Mouse (Mus musculus) embryonic facial prominence, embryonic 15.5 days (tissue): ENCODE data around the gene Lrrk1. TPM values are rescaled to one million over a fixed set of nuclear protein-coding genes. Genes with fewer than 3 reads are reported as not detected.

Experiments
- ATAC-seq: fragments of 200-750 bp; cut with Nextera tagmentation; 2 replicates; pipeline ENCODE4 v1.8.0; 2017; ENCODE audit warnings: low read depth, moderate TSS enrichment; ENCODE audit not compliant: insufficient number of reproducible peaks, low FRiP score, low TSS enrichment
- H3K27ac ChIP-seq: fragments of 300-500 bp; sonication (generic); replicated peaks from 2 replicates; pipeline ENCODE4 v1.5.1; 2015; ENCODE audit warnings: mild to moderate bottlenecking, inconsistent platforms
- H3K27me3 ChIP-seq: fragments of 300-500 bp; sonication (generic); 2 replicates; pipeline ENCODE4 v1.6.1; 2015; ENCODE audit warnings: inconsistent platforms
- H3K36me3 ChIP-seq: fragments of 300-500 bp; sonication (generic); 2 replicates; pipeline ENCODE4 v1.6.1; 2015; ENCODE audit warnings: mild to moderate bottlenecking, inconsistent platforms
- H3K4me1 ChIP-seq: fragments of 300-500 bp; sonication (generic); 2 replicates; pipeline ENCODE4 v1.6.1; 2015; ENCODE audit warnings: inconsistent platforms
- H3K4me2 ChIP-seq: fragments of 300-500 bp; sonication (generic); replicated peaks from 2 replicates; pipeline ENCODE4 v1.6.1; 2015; ENCODE audit warnings: mild to moderate bottlenecking, inconsistent platforms
- H3K4me3 ChIP-seq: fragments of 300-500 bp; sonication (generic); replicated peaks from 2 replicates; pipeline ENCODE4 v1.5.1; 2015; ENCODE audit warnings: mild to moderate bottlenecking, inconsistent platforms
- H3K9ac ChIP-seq: fragments of 300-500 bp; sonication (generic); 2 replicates; pipeline ENCODE4 v1.6.1; 2015; ENCODE audit warnings: inconsistent platforms
- H3K9me3 ChIP-seq: fragments of 300-500 bp; sonication (generic); replicated peaks from 2 replicates; pipeline ENCODE4 v1.6.1; 2016; ENCODE audit warnings: inconsistent platforms
- WGBS: fragments of 180-500 bp; shearing (Covaris S2); methylation state at CpG from one replicate; pipeline ENCODE4 v1.1.7; 2015; 5-methylcytosine and 5-hydroxymethylcytosine counted together
- polyA plus RNA-seq: library from polyadenylated mRNA; unstranded; fragments of >200 nt; fragmentation: Nextera tagmentation; extraction: Ambion mirVana; gene quantifications from 2 replicates; pipeline ENCODE4 v1.2.1, GENCODE M21; 2015

Gene Lrrk1
- polyA plus RNA-seq, 1 experiment from 2014 or later, result 16.9 TPM

- no peak overlapping the region for H3K9ac ChIP-seq
- no peaks in the 10 kb centered on the region for H3K36me3 ChIP-seq
- WGBS, result 78% methylated on average over 8 of the region's 8 CpGs
- H3K27ac ChIP-seq, result no peak overlapping the region
- H3K4me2 ChIP-seq, result no peak overlapping the region
- H3K9me3 ChIP-seq, result no peaks in the 10 kb centered on the region
- 0 out of 2 replicates have a peak, but pooled peaks cover 4% of the 10 kb centered on the region for H3K4me1 ChIP-seq
- no peak overlapping the region for H3K4me3 ChIP-seq
- no peaks in the 10 kb centered on the region for H3K27me3 ChIP-seq
- no peak for ATAC-seq
These were observed 134.0 kb downstream of the Lrrk1 start for GRCm38 (mm10) chr7:66253975-66254651.

GRCm38 (mm10) chr7:66250030-66250429 lies 138.1 kb downstream of the Lrrk1 start:
- H3K27me3 ChIP-seq, result no peaks in the 10 kb centered on the region
- no peaks in the 10 kb centered on the region for H3K9me3 ChIP-seq
- 25% methylated on average over 6 of the region's 6 CpGs for WGBS
- H3K27ac ChIP-seq, result peak overlapping the region; percentile 3; the same call in 1 of the 2 replicates
- no peaks in the 10 kb centered on the region for H3K36me3 ChIP-seq
- H3K4me2 ChIP-seq, result no peak overlapping the region
- no peak overlapping the region for H3K4me3 ChIP-seq
- ATAC-seq, result peak; percentile 58; the same call in 1 of the 2 replicates
- no peak overlapping the region for H3K9ac ChIP-seq
- peaks cover 11% of the 10 kb centered on the region for H3K4me1 ChIP-seq

- ATAC-seq, result no peak
- WGBS, result 82% methylated on average over 3 of the region's 3 CpGs
- no peak overlapping the region for H3K9ac ChIP-seq
These were observed 138.7 kb downstream of the Lrrk1 start for GRCm38 (mm10) chr7:66249426-66249825.

DNA sequence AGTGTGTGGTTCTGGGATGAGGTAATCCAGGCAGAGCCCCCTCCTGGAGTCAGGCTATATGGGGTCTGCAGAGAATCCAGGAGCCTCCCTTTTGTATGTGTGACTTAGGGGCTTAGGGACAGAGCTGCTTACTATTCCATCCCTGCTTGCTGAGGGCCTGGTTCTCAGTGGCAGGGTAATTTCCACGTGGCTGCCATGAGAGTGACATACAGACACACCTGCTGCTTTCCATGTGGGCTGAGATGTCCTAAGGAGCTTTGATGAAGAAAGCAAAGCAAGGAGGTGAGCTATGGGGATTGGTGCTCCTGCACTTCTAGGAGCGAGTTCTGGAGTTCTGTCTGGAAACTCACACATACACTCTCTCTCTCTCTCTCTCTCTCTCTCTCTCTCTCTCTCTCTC lies 139.1 kb downstream of the Lrrk1 start:
- 56% methylated on average over 2 of the region's 2 CpGs for WGBS
- Histone ChIP-seq H3K27ac (no peak overlapping the region), H3K4me2 (no peak overlapping the region), H3K36me3 (no peaks in the 10 kb centered on the region), H3K27me3 (no peaks in the 10 kb centered on the region), H3K9ac (no peak overlapping the region), H3K4me1 (peaks cover 11% of the 10 kb centered on the region), H3K4me3 (no peak overlapping the region), H3K9me3 (no peaks in the 10 kb centered on the region)
- no peak for ATAC-seq

More at GRCm38 (mm10) chr7:66249426-66249825, 138.7 kb downstream of the Lrrk1 start:
- Histone ChIP-seq H3K9me3 (no peaks in the 10 kb centered on the region), H3K4me3 (no peak overlapping the region), H3K27me3 (no peaks in the 10 kb centered on the region), H3K4me2 (no peak overlapping the region), H3K27ac (peak overlapping the region; percentile 3; the same call in 1 of the 2 replicates), H3K36me3 (no peaks in the 10 kb centered on the region), H3K4me1 (peaks cover 11% of the 10 kb centered on the region)

DNA sequence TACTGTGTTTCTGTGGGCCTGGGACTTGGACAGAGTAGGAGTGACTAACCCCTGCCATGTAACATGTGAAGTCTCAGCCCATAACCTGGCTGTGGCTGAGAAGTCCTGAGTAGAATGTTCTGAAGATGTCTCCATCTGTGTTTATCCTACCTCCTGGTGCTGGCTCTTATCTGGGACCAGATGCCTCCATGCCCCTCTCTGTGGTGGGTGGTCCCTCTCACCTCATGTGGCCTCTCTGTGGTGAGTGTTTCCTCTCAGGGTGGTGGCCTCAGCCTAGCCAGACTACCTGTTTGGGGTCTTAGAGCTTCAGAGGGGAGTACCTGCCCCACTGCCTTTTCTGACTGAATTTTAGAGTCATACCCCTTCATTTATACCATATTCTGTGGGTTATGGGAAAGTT lies 139.9 kb downstream of the Lrrk1 start:
- ATAC-seq, result no peak
- no peaks in the 10 kb centered on the region for H3K9me3 ChIP-seq
- no peaks in the 10 kb centered on the region for H3K36me3 ChIP-seq
- no peak overlapping the region for H3K4me3 ChIP-seq
- no peak overlapping the region for H3K9ac ChIP-seq
- no peak overlapping the region for H3K27ac ChIP-seq
- no peak overlapping the region for H3K4me2 ChIP-seq
- H3K27me3 ChIP-seq, result no peaks in the 10 kb centered on the region
- peaks cover 11% of the 10 kb centered on the region for H3K4me1 ChIP-seq

GRCm38 (mm10) chr7:66247274-66248021 lies 140.7 kb downstream of the Lrrk1 start:
- ATAC-seq, result no peak
- 60% methylated on average over 12 of the region's 12 CpGs for WGBS
- H3K27ac ChIP-seq, result no peak overlapping the region
- no peak overlapping the region for H3K9ac ChIP-seq
- no peak overlapping the region for H3K4me2 ChIP-seq
- no peaks in the 10 kb centered on the region for H3K36me3 ChIP-seq
- H3K27me3 ChIP-seq, result no peaks in the 10 kb centered on the region
- no peak overlapping the region for H3K4me3 ChIP-seq
- no peaks in the 10 kb centered on the region for H3K9me3 ChIP-seq
- H3K4me1 ChIP-seq, result peaks cover 11% of the 10 kb centered on the region

DNA sequence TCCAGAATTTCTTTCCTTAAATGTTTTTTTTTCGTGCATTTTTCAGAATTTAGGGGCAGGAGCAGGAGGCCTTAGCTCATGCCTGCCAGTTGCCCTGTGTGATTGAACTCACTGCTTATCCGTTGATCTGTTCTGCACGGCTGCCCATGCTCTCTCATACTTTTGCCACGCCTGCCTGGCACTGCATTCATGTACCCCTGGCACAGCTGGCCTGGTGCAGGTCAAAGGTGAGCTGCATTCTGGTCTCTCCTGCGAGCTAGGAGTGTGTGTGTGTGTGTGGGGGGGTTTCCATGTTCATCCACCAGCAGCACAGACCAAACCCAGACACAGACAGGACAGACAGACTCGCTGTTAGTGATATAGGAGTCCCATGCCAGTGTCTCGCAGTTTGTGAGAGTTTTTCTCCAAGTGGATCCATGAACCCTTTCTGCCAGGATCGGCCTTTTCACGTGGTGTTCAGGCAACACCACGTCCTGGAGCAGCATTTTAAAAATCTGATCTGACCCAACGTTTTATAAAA lies 141.4 kb downstream of the Lrrk1 start:
- Histone ChIP-seq H3K27ac (no peak overlapping the region), H3K4me1 (peaks cover 11% of the 10 kb centered on the region), H3K27me3 (no peaks in the 10 kb centered on the region), H3K9me3 (no peaks in the 10 kb centered on the region), H3K4me2 (no peak overlapping the region), H3K36me3 (no peaks in the 10 kb centered on the region), H3K4me3 (no peak overlapping the region), H3K9ac (no peak overlapping the region)
- ATAC-seq, result no peak
- 72% methylated on average over 11 of the region's 11 CpGs for WGBS

GRCm38 (mm10) chr7:66245646-66246045 lies 142.5 kb downstream of the Lrrk1 start:
- 77% methylated on average over 5 of the region's 5 CpGs for WGBS
- ATAC-seq, result no peak

GRCm38 (mm10) chr7:66243766-66244325 lies 144.3 kb downstream of the Lrrk1 start:
- Histone ChIP-seq H3K27me3 (no peaks in the 10 kb centered on the region), H3K4me2 (no peak overlapping the region), H3K4me1 (peaks cover 7% of the 10 kb centered on the region), H3K36me3 (no peaks in the 10 kb centered on the region), H3K27ac (no peak overlapping the region), H3K9me3 (no peaks in the 10 kb centered on the region), H3K4me3 (no peak overlapping the region), H3K9ac (no peak overlapping the region)
- ATAC-seq, result no peak
- 70% methylated on average over 7 of the region's 7 CpGs for WGBS

More at GRCm38 (mm10) chr7:66245646-66246045, 142.5 kb downstream of the Lrrk1 start:
- Histone ChIP-seq H3K27me3 (no peaks in the 10 kb centered on the region), H3K9ac (no peak overlapping the region), H3K4me2 (no peak overlapping the region), H3K36me3 (no peaks in the 10 kb centered on the region), H3K4me3 (no peak overlapping the region), H3K9me3 (no peaks in the 10 kb centered on the region), H3K27ac (no peak overlapping the region), H3K4me1 (peaks cover 11% of the 10 kb centered on the region)

DNA sequence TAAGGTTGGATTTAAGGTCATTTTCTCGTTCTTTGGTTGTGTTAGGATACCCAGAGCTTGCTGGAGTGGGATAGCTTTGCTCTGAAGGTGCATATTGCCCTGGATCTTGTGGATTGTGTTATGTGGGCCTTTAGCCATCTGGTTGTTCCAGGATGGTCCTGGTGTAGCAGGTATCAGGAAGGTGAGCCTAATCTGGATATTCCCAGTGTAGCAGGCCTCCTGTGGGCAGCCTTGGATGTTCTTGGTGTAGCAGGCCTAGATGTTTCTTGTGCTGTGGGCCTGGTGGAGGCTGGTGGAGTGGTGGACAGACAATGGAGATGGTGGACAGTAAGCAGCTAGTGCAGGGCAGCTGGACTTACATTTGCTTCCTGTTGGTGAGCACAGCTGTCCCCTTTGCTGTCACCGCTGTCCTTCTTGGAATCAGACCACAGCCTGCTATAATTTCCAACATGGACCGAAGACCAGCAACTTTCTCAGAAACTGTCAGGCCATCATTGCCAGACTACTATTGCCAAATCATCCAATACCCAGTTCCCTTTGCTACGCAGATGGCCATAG lies 146.2 kb downstream of the Lrrk1 start:
- WGBS, result 83% methylated on average over 4 of the region's 4 CpGs
- no peaks in the 10 kb centered on the region for H3K9me3 ChIP-seq
- no peak for ATAC-seq
- no peak overlapping the region for H3K4me2 ChIP-seq
- no peaks in the 10 kb centered on the region for H3K27me3 ChIP-seq
- H3K27ac ChIP-seq, result no peak overlapping the region
- H3K9ac ChIP-seq, result no peak overlapping the region
- no peak overlapping the region for H3K4me3 ChIP-seq
- H3K4me1 ChIP-seq, result no peaks in the 10 kb centered on the region
- no peaks in the 10 kb centered on the region for H3K36me3 ChIP-seq

DNA sequence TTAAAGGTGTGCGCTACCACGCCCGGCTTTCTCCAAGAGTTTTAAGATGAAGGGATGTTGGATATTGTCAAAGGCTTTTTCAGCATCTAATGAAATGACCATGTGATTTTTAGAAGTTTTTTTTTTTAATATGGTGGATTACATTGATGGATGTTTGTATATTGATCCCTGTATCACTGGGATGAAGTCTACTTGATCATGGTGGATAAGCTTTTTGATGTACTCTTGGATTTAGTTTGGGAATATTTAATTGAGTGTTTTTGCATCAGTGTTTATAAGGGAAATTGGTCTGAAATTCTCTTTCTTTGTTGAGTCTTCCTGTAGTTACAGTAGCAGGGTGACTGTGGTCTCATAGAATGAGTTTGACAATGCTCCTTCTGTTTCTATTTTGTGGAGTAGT lies 150.0 kb downstream of the Lrrk1 start:
- no peak overlapping the region for H3K9ac ChIP-seq
- H3K27ac ChIP-seq, result no peak overlapping the region
- no peaks in the 10 kb centered on the region for H3K27me3 ChIP-seq
- H3K4me3 ChIP-seq, result no peak overlapping the region
- no peak for ATAC-seq
- no peaks in the 10 kb centered on the region for H3K36me3 ChIP-seq
- H3K9me3 ChIP-seq, result no peaks in the 10 kb centered on the region
- H3K4me1 ChIP-seq, result 0 out of 2 replicates have a peak, but pooled peaks cover 5% of the 10 kb centered on the region
- 96% methylated on average over 3 of the region's 3 CpGs for WGBS
- H3K4me2 ChIP-seq, result no peak overlapping the region
